Mouse (Mus musculus): ENCODE measurements at regions not wholly inside any gene's neighbourhood (a gene's known extent, or its start where the extent isn't known, plus 50 kb on each side); places are given as distances from the start of the nearest gene placed in this dataset.

DNA sequence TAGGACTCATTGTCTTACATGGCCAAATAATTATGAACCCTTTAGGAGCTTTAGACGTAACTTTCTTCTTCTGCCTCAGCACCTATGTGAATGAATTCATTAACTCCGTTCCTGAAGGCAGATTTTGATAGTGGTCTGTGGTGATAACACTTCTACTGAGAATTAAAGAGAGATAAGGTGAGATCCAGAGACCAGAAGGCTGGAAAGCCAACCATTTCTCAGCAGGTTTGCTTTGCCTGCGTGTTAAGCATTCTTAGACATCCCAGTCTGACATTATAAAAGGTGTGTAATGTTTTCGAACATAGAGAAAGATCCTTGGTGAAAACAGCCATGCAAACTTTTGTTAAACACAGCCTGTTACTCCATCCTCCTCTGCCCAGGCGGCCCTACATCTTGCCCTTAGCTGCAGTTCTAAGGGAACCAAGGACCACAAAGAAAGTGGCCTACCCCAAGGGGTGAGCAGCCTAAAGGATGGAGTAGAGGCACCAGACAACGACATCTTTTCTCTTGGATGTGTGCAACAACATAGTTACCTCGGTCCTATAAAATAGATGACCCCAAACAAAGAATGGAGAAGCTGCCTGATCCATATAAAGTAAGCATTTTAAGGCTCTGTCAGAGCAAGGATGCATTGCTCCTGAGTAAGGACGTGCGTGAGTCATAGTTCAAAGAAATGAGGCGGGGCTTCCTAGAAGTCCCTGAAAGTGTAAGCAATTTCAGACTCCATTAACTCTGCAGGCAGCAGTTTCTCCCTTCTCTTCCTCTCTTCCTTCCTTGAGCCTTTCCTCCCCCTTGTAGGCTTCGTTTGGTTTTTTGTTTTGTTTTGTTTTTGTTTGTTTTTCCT lies 55.1 kb upstream of the Xpr1 start:
- Histone ChIP-seq H3K27me3 (ENCODE audit: control insufficient read depth, insufficient read depth, low read length) (no peaks in the 10 kb centered on the region), H3K4me2 (ENCODE audit: low read length) (no peak overlapping the region), H3K27ac (replicated peaks in 1 of 2; ENCODE audit: control insufficient read depth in 1 of 2, insufficient read depth in 1 of 2, low read depth in 2 of 2, low read length in 2 of 2) (no peak overlapping the region), H3K9ac (ENCODE audit: low read length) (no peak overlapping the region), H3K4me3 (ENCODE audit: control insufficient read depth in 1 of 2, insufficient read depth in 1 of 2, low read depth in 1 of 2, low read length in 2 of 2) (no peak overlapping the region), H3K36me3 (ENCODE audit: control insufficient read depth, insufficient read depth, low read length) (no peaks in the 10 kb centered on the region), H3K9me3 (ENCODE audit: control insufficient read depth, low read length) (no peaks in the 10 kb centered on the region), H3K4me1 (ENCODE audit: control insufficient read depth in 2 of 2, insufficient read depth in 2 of 2, low read length in 2 of 2) (peaks cover 0 to 7% of the 10 kb centered on the region in 2 experiments; a peak in 1 of 4 replicates)
- WGBS = 58% methylated on average over 11 of the region's 11 CpGs
- no peak for ATAC-seq (ENCODE audit: insufficient number of reproducible peaks, insufficient read depth, low FRiP score, low read depth)

DNA sequence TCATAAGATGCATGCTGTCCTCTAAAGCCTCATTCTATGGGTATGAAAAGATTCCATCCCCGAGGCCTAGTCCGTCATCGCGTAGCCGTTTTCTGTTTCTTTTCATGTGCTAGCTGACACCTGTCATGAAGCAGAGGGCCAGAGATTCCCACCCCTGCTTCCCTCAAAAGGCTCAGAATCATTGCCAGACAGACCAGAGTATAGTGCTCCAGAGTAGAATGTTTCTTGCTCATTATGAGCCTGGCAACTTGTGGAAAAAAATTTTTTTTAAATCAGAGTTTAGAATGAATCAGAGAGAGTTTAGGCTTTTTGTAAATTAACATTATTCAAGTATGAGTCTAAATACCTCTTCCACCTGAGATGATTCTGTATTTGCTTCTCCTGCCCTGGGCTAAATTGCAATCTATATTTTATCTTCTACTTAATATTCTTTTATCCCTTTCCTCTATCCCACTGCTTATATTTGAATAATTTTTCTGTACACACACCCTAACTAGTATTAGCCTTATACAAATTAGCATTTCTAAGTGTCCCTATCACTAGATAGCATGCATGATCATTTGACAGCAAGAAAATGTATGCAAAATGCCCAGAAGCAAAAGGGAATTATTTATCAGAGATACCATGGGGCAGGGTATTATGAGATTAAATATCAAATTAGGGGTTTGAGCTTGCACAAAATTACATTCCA lies 55.9 kb upstream of the Xpr1 start:
- Histone ChIP-seq H3K4me1 (ENCODE audit: control insufficient read depth in 2 of 2, insufficient read depth in 2 of 2, low read length in 2 of 2) (peaks cover 0 to 7% of the 10 kb centered on the region in 2 experiments; a peak in 1 of 4 replicates), H3K9me3 (ENCODE audit: control insufficient read depth, low read length) (no peaks in the 10 kb centered on the region), H3K4me3 (ENCODE audit: control insufficient read depth in 1 of 2, insufficient read depth in 1 of 2, low read depth in 1 of 2, low read length in 2 of 2) (no peak overlapping the region), H3K4me2 (ENCODE audit: low read length) (no peak overlapping the region), H3K36me3 (ENCODE audit: control insufficient read depth, insufficient read depth, low read length) (no peaks in the 10 kb centered on the region), H3K27ac (replicated peaks in 1 of 2; ENCODE audit: control insufficient read depth in 1 of 2, insufficient read depth in 1 of 2, low read depth in 2 of 2, low read length in 2 of 2) (no peak overlapping the region), H3K27me3 (ENCODE audit: control insufficient read depth, insufficient read depth, low read length) (no peaks in the 10 kb centered on the region), H3K9ac (ENCODE audit: low read length) (no peak overlapping the region)
- WGBS = 9% methylated on average over 5 of the region's 5 CpGs
- no peak for ATAC-seq (ENCODE audit: insufficient number of reproducible peaks, insufficient read depth, low FRiP score, low read depth)

- no peak overlapping the region for H3K4me2 ChIP-seq (ENCODE audit: low read length)
- no peak overlapping the region for H3K27ac ChIP-seq (replicated peaks in 1 of 2; ENCODE audit: control insufficient read depth in 1 of 2, insufficient read depth in 1 of 2, low read depth in 2 of 2, low read length in 2 of 2)
- H3K9ac ChIP-seq (ENCODE audit: low read length) = no peak overlapping the region
- H3K27me3 ChIP-seq (ENCODE audit: control insufficient read depth, insufficient read depth, low read length) = no peaks in the 10 kb centered on the region
- no peak overlapping the region for H3K4me3 ChIP-seq (ENCODE audit: control insufficient read depth in 1 of 2, insufficient read depth in 1 of 2, low read depth in 1 of 2, low read length in 2 of 2)
- peaks cover 0 to 7% of the 10 kb centered on the region in 2 experiments; a peak in 1 of 4 replicates for H3K4me1 ChIP-seq (ENCODE audit: control insufficient read depth in 2 of 2, insufficient read depth in 2 of 2, low read length in 2 of 2)
- no peaks in the 10 kb centered on the region for H3K36me3 ChIP-seq (ENCODE audit: control insufficient read depth, insufficient read depth, low read length)
- H3K9me3 ChIP-seq (ENCODE audit: control insufficient read depth, low read length) = no peaks in the 10 kb centered on the region
- no peak for ATAC-seq (ENCODE audit: insufficient number of reproducible peaks, insufficient read depth, low FRiP score, low read depth)
- 49% methylated on average over 2 of the region's 2 CpGs for WGBS
Measured at GRCm38 (mm10) chr1:155474973-155475372, 57.8 kb upstream of the Xpr1 start.

GRCm38 (mm10) chr1:155476237-155476636 lies 59.0 kb upstream of the Xpr1 start:
- WGBS = 89% methylated on average over 3 of the region's 3 CpGs
- peaks cover 0 to 7% of the 10 kb centered on the region in 2 experiments; a peak in 1 of 4 replicates for H3K4me1 ChIP-seq (ENCODE audit: control insufficient read depth in 2 of 2, insufficient read depth in 2 of 2, low read length in 2 of 2)
- ATAC-seq (ENCODE audit: insufficient number of reproducible peaks, insufficient read depth, low FRiP score, low read depth) = no peak
- no peak overlapping the region for H3K27ac ChIP-seq (replicated peaks in 1 of 2; ENCODE audit: control insufficient read depth in 1 of 2, insufficient read depth in 1 of 2, low read depth in 2 of 2, low read length in 2 of 2)
- no peak overlapping the region for H3K4me3 ChIP-seq (ENCODE audit: control insufficient read depth in 1 of 2, insufficient read depth in 1 of 2, low read depth in 1 of 2, low read length in 2 of 2)
- no peak overlapping the region for H3K9ac ChIP-seq (ENCODE audit: low read length)
- no peaks in the 10 kb centered on the region for H3K9me3 ChIP-seq (ENCODE audit: control insufficient read depth, low read length)
- no peaks in the 10 kb centered on the region for H3K36me3 ChIP-seq (ENCODE audit: control insufficient read depth, insufficient read depth, low read length)
- no peak overlapping the region for H3K4me2 ChIP-seq (ENCODE audit: low read length)
- H3K27me3 ChIP-seq (ENCODE audit: control insufficient read depth, insufficient read depth, low read length) = no peaks in the 10 kb centered on the region

GRCm38 (mm10) chr1:155482148-155482547 lies 64.9 kb upstream of the Xpr1 start:
- Histone ChIP-seq H3K9me3 (ENCODE audit: control insufficient read depth, low read length) (no peaks in the 10 kb centered on the region), H3K27ac (replicated peaks in 1 of 2; ENCODE audit: control insufficient read depth in 1 of 2, insufficient read depth in 1 of 2, low read depth in 2 of 2, low read length in 2 of 2) (no peak overlapping the region), H3K36me3 (ENCODE audit: control insufficient read depth, insufficient read depth, low read length) (no peaks in the 10 kb centered on the region), H3K27me3 (ENCODE audit: control insufficient read depth, insufficient read depth, low read length) (no peaks in the 10 kb centered on the region), H3K4me2 (ENCODE audit: low read length) (no peak overlapping the region), H3K9ac (ENCODE audit: low read length) (no peak overlapping the region), H3K4me1 (ENCODE audit: control insufficient read depth in 2 of 2, insufficient read depth in 2 of 2, low read length in 2 of 2) (no peaks in the 10 kb centered on the region), H3K4me3 (ENCODE audit: control insufficient read depth in 1 of 2, insufficient read depth in 1 of 2, low read depth in 1 of 2, low read length in 2 of 2) (no peak overlapping the region)
- 48% methylated on average over 9 of the region's 9 CpGs for WGBS
- no peak for ATAC-seq (ENCODE audit: insufficient number of reproducible peaks, insufficient read depth, low FRiP score, low read depth)

- Histone ChIP-seq H3K36me3 (ENCODE audit: control insufficient read depth, insufficient read depth, low read length) (no peaks in the 10 kb centered on the region), H3K9ac (ENCODE audit: low read length) (no peak overlapping the region), H3K4me1 (ENCODE audit: control insufficient read depth in 2 of 2, insufficient read depth in 2 of 2, low read length in 2 of 2) (no peaks in the 10 kb centered on the region), H3K9me3 (ENCODE audit: control insufficient read depth, low read length) (no peaks in the 10 kb centered on the region), H3K4me3 (ENCODE audit: control insufficient read depth in 1 of 2, insufficient read depth in 1 of 2, low read depth in 1 of 2, low read length in 2 of 2) (no peak overlapping the region), H3K27me3 (ENCODE audit: control insufficient read depth, insufficient read depth, low read length) (no peaks in the 10 kb centered on the region), H3K4me2 (ENCODE audit: low read length) (no peak overlapping the region), H3K27ac (replicated peaks in 1 of 2; ENCODE audit: control insufficient read depth in 1 of 2, insufficient read depth in 1 of 2, low read depth in 2 of 2, low read length in 2 of 2) (no peak overlapping the region)
- ATAC-seq (ENCODE audit: insufficient number of reproducible peaks, insufficient read depth, low FRiP score, low read depth) = no peak
- 78% methylated on average over 5 of the region's 5 CpGs for WGBS
Measured at GRCm38 (mm10) chr1:155482760-155483159, 65.5 kb upstream of the Xpr1 start.

DNA sequence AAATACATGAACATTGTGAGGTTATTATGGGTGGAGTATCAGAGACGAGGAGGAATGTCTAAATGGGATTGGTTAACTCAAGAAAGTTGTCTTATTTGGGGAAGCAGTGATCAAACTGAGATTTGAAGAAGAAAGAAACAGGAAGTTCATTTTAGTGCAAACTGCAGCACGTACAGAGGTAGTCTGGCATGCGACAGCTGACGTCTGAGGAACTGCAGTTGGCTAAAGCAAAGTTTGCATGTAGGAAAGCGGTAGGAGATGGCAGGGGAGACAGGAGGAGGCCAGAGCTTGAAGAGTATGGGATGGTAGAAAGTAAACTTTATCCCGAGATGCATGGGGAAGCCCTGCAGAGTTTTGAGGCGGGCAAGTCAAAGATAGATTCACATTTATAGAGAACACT lies 66.5 kb upstream of the Xpr1 start:
- Histone ChIP-seq H3K4me3 (ENCODE audit: control insufficient read depth in 1 of 2, insufficient read depth in 1 of 2, low read depth in 1 of 2, low read length in 2 of 2) (no peak overlapping the region), H3K4me2 (ENCODE audit: low read length) (no peak overlapping the region), H3K27ac (replicated peaks in 1 of 2; ENCODE audit: control insufficient read depth in 1 of 2, insufficient read depth in 1 of 2, low read depth in 2 of 2, low read length in 2 of 2) (no peak overlapping the region), H3K9me3 (ENCODE audit: control insufficient read depth, low read length) (no peaks in the 10 kb centered on the region), H3K36me3 (ENCODE audit: control insufficient read depth, insufficient read depth, low read length) (no peaks in the 10 kb centered on the region), H3K4me1 (ENCODE audit: control insufficient read depth in 2 of 2, insufficient read depth in 2 of 2, low read length in 2 of 2) (no peaks in the 10 kb centered on the region), H3K27me3 (ENCODE audit: control insufficient read depth, insufficient read depth, low read length) (no peaks in the 10 kb centered on the region), H3K9ac (ENCODE audit: low read length) (no peak overlapping the region)
- 65% methylated on average over 7 of the region's 7 CpGs for WGBS
- no peak for ATAC-seq (ENCODE audit: insufficient number of reproducible peaks, insufficient read depth, low FRiP score, low read depth)

Measured in heart, embryonic 14.5 days (tissue).